Mouse (Mus musculus) urinary bladder, adult 2 months (tissue): Measurements from ENCODE around the gene Nos1ap. TPM values are rescaled to one million over a fixed set of nuclear protein-coding genes. Genes with fewer than 3 reads are reported as not detected.

Experiments used
- DNase-seq: peaks from one replicate; pipeline ENCODE4 v3.0.0; 2022; ENCODE audit warnings: low spot score
- polyA plus RNA-seq: library from polyadenylated mRNA; depleted of rRNA; stranded (reverse); fragments of >200 nt; gene quantifications from 2 replicates; pipeline ENCODE4 v1.2.3, GENCODE M21; 2012; rRNA removed

Gene Nos1ap
- 7.8 and 10.8 TPM in 2 replicates for polyA plus RNA-seq

DNA sequence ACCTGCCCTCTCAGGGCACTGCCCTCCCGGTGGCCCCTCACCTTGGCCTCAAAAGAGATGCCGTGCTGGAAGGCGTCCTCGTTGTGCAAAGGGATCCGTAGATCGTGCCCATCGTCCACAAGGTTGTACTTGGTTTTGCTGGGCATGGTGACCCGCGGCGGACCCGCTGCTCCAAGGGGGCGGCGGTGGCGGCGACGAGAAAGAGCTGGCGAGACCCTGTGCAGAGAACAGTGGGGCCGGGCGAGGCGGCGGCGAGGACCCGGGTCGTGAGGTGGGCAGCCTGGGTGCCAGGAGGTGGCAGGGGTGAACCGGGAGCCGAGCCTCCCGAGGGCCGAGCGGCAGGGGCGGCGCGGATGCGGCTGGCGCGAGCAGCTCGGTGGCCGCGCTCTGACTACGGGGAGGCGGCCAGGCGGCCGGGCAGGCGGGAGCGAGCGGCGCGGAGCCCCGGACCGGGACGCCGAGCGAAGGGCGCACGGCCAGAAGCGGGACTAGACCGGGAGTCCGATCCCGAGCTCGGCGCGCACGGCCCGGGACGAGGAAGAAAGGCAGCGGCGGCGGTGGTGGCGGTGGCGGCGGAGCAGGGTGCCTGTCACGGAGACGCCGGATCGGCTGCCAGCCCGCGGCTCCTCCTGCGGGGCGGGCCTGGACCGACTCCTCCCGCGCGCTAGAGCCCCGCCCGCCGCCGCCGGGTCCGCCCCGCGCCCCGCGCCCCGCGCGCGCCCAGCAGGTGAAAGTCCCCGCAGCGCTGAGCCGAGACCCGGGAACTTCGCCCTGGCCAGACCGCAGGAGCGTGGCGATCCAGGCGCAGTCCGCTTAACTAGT lies at the start of gene Nos1ap:
Nos1ap (minus strand) TSS at position 643 of the 822 bp plus-strand sequence.
- peak; percentile 83 for DNase-seq

DNA sequence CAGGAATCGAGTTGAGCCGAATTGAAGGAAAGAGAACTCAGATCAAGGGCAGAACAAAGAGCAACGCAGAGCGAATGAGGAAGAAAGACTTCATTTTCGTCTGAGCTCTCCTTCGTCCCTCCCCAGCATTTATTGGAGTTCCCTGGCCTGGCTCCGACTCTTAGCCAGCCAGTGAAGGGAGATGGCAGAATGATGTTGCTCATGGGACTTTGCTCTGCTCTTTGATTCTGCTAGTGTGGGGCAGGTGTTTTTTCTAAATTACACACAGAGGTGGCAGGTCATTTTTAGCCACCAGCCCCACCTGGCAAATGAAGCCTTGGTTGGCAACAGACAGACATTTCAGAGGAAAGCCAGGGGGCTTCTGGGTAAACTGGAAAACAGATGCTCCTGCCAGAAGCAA lies 49.3 kb upstream of the Nos1ap start:
- DNase-seq = no peak

DNA sequence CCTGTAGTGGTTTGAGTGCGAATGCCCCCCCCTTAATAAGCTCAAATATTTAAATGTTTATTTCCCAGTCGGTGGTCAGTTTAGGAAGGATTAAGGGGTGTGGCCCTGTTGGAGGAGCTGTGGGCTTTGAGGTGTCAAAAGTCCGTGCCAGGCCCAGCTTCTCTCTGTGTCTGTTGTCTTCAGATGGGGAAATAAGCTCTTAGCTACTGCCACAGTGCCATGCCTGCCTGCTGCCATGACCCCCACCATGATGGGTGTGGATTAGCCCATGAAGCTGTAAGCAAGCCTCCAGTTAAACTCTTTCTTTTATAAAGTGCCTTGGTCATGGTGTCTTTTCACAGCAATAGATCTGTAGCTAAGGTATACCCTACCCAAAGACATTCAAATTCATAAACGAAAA lies 43.2 kb upstream of the Nos1ap start:
- no peak for DNase-seq

DNA sequence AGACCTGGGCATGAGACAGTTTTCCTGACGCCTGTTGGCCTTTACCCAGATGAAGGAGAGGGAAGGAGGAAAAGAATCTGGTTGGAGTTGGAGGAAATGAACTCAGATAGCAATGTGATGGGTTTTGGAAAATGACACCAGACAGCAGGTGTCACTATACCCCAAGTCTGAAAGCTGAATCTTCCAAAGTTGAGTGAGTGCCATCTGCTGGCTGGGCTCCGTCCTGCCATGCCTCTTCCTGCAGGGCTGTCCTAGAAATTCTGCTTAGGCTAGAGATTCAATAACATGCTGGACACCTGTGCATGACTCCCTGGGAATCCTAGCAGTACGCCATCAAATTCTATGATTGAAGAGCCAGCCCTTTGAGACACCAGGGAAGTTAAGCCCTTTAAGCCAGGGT lies 42.7 kb upstream of the Nos1ap start:
- DNase-seq = peak; percentile 43

DNA sequence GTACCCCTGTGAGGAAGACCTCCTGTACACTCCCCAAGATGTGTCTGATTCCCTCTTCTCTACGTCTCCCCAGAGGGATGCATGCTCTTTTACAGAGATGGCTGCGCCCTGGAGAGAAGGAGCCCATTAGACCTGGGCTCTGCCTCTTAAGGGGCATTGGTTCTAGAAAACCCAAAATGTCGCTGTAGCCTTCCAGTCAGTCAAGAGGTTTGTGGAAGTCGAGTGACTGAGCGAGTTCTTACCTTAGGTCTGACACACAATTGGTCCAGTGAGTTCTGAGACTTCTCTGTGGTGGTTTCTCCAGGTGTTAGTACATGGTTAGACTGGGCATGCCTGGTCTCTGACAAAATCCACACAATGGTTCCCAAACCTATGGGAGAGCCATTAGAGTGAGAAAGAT lies 41.9 kb upstream of the Nos1ap start:
- DNase-seq = no peak

DNA sequence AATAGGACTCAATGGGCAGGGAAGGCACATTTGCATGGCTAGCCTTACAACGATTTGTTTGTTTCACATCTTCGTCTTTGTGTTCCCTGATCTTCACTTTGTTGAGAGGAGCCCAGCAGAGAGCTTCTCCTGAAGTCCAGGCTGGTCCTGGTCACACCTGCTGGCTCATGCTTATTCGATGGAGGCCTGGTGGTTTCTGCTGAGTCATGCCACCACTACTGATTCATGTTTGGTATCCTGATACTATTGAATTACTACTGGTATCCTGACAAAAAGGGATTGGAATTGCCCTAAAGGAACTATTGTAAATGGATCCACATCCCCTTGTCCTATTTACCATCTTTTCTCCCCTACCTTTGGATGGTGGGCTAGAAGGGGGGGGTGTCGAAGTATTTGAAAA lies 40.8 kb upstream of the Nos1ap start:
- no peak for DNase-seq

DNA sequence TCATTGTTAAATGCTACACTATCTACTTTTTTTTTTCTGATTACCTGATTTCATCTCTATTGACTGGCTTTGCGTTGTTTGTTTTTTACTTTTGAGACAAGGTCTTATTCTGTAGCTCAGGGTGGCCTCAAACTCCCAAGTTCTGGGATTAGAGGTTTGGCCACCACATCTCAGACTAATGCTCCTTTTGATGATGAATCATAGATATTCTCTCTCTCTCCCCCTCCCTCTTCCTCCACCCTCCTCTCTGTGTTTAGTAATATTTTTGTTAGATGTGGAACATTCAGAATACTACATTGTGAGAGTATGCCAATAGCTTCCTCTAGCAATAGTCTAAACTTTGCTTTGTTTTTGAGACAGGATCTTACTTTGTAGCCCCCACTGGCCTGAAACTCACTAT lies 33.8 kb upstream of the Nos1ap start:
- no peak for DNase-seq

DNA sequence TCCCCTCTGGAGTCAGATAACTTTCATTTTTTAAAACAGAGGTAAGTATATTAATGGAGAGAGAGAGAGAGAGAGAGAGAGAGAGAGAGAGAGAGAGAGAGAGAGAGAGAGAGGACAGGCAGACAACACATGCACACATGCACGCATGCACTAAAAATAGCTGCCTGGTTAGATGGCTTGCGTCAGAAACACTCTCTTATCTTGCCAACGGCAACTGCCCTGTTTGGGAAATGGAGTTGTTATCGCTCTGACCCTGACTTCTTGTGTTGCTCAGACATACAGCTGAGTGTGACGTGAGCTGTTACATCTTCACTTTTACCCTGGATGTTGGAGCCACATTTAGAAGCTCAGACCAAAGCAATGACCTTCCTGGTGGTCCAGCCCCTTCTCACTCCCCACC lies 33.3 kb upstream of the Nos1ap start:
- no peak for DNase-seq

DNA sequence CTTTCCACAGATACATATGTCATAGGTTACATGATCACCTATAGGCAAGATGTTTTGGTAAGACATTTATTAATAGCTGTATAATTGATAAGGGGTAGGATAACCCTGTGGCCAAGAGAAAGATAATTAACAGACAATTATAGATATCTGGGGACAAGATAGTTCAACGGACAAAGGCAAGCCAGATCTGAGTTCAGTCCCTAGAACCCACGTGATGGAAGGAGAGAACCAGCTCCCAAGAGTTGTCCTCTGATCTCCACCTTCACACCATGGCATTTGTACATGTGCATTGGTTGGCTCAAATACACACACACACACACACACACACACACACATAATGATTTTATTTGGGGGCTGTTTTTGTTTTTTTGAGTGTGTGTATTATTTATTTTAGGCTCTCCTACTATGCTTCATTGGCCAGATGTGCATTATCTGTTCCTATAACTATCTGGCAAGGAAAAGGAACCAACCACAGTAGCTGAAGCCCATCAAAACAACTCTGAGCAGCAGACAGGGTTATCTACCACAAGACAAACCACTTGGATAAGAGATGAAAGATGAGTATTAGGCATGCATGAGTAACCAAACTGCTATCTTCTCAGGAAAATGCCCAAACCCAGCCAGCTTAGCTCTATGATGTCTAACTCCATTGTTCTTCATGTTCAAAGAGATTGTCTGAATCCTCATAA lies 30.2 kb upstream of the Nos1ap start:
- DNase-seq = no peak

DNA sequence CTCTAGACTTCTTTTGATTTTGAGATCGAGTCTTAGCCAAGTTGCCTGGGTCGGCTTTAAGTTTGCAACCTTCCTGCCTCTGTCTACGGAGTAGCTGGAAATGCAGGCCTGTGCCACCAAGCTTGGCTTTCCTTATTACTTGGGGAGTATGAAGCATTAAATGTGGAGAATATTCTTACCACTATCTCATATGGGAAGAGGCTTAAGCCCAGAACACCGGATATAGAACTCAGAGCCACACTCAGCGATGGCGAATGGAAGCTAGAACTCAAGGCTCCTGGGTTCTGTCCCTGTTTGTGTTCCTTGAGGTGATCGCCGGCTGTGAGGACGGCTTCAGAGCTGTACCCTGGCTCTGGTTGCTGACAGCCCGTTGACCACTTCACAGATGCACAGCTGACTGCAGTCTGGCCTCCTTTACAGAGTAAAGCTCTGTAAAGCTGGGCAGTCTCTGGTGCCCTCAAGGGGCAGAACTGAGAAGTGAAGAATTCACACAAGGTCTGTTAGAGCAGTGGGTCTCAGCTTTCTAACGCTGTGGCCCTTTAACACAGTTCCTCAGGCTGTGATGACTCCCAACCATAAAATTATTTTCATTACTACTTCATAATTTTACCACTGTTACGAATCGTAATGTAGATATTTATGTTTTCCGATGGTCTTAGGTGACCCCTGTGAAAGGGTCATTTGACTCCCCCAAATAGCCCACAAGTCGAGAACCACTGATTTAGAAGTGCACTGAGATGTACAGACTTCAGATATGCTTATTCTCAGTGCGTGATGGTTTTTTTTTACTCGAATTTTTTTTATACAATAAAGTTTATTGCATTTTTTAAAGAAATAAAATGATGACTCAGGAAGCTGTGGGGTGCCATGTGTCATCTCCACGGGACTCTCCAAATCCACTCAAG lies 23.6 kb upstream of the Nos1ap start:
- no peak for DNase-seq

DNA sequence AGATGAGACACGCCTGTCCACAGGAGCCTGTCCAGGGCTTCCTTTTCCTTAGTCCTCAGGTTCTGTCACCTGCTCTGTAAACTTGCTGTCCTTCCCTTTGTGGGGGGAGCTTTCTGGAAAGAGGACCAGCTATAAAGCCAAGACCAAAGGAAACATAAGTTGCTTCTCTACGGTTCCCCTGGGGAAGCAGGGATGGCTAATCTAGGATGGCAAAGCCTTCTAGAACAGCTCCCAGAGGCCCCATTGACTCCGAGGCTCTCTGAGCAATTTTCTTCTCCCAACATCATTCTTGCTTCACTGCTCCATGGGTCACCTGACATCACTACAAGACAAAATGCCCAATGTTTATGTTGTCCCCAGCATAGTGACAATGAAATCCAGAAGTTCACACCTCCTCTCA lies 22.0 kb upstream of the Nos1ap start:
- no peak for DNase-seq

DNA sequence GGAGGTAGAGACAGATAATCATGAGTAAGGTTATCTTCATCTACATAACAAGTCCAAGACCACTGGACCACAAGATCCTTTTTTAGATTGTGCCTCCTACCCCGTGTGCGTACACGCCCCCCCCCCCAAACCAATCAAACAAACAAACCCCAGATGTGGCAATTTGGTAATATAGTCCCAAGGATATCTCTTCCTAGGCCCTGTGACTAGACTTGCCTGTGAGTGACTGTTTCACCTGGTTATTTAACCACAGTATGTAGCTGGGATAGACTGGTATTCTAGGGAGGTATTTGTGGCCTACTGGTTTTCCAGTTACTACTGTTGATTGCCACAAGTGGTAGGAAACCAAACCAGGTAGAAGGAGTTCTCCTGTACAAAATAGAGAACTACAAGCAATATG lies 21.0 kb upstream of the Nos1ap start:
- no peak for DNase-seq

DNA sequence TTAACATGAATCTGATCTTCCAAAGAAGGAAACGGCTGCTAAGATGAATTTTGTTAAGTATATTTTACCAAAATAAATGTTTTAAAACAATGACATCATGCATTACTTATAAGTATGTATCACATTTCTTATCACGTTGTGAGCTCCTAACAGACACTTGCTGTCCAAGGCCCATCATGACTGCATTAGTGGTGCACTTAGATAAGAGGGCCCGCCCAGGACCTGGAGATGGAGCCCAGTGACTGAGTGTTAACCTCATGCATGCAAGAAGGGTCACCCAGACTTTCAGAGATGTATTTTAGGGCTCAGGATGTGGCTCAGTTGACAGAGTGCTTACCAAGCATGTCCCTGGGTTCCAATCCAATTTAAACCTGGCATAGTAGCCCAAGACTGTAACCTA lies 20.6 kb upstream of the Nos1ap start:
- no peak for DNase-seq

DNA sequence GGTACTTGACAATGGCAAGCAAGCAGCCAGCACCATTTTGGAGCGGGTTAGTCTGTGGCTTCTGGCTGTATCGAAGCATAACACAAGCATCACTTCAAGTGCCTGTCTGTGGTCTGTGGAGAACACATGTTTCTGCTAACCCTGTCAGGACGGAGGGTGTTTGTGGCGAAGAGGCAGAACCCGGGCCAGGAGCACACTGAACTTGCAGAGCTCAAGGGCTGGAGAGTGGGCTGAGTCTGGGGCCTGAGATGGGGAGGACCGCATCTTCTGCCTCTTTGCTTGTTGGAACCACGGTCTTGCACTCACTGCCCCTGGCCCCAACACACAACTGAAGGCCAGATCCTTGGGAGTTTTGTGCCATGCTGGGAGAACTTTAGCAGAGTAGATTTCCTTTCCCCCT lies 20.2 kb upstream of the Nos1ap start:
- no peak for DNase-seq

DNA sequence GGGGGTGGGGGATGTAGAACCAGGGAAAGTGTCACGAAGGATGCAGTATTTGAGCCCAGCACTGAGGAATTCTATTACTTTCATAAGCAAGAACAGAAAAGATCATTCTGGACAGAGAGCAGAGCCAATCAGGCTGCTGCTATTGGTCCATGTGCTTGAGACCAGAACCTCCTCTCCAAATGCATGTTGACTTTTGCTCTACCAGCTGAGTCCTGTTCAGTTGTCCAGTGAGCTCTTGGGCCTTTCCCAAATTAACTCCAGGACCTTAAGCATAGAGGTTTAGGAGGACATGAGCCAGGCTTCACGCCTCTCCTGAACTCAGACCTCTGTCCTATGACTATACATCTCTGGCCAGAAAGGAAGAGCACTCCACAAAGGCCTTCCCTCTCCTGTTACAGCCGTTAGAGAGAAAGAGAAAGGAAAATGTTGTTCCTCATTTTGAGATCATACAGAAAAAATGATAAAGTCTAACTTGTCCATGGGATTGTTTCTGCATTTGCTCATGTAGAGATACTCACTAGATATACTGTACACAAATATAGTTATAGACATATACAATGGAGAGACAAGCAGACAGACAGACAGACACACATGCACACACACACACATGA lies 18.9 kb upstream of the Nos1ap start:
- no peak for DNase-seq

DNA sequence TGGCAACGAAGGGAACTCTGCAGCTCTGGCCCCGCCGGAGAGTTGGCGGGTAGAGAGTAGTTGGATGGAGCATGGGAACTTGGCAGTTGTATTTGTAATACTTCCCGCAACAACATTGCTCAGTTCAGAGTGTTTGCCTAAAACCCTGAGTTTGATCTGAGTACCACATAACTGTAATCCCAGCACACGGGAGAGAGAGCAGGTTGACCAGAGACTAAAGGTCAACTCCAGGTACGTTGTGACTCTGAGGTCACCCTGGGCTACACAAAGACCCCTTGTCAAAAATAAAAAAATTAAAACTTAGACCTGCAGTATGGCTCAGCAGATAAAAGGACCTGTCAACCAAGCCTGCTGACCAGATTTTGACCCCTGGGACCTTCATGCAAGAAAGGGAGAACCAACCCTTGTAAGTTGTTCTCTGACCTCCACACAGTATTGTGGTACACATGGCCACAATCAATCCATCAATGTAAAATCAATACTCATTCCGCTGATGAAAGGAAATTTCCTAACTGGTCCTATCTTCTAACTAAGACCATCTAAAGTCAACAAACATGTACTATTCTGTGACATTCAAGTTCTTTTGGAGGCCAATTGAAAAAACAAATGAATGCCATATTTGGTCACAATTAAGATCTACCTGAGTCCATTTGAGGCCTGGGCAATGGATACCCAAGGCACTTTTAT lies 17.7 kb upstream of the Nos1ap start:
- DNase-seq = no peak

DNA sequence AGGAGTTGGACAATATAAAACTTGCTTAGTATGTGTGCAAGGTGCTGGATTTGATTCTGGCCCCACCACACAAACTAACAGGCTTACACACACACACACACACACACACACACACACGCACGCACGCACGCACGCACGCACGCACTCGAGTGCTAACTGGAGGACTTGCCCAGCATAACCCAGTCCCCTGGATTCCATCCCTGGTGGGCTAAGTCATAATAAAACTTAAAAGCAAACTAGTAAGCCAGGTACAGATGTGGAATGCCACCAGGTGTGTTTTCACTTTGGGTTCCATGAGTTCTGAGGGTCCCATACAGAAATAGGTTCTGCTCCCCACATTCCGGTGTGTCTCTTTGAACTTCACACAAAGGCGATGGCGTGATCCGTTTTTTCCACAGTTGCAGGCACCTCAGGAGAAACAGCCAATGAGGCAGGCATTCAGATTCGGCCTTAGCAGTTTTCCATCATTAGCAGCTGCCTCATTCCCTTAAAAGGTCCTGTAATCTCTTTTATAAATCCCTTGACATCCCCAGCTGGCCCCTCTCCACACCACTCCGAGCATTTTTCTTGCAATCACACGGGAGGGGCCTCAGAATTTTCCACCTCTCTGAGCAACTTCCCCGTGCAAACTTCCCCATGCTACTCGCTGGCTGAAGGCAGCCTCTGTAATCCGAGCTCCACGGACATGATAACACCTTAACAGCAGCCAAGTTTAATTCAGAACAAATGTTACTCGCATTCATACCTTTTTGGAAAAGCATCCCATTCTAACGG lies 15.8 kb upstream of the Nos1ap start:
- no peak for DNase-seq

DNA sequence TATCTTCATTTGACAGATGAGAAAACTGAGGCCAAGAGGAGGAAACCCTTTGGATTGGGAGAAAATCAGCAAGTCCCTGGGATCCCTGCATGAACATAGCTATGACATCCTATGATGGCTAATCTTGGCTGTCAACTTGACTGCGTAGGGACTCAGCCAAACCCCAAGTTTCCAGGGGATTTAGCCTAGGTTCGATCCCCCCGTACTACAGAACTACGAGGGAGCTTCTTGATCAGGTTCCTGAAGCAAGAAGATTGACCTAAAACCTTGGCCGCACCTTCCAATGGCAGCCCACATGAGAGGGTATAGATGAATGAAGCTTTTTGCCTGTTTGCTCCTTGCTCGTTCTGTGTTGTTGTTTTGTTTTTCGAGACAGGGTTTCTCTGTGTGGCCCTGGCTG lies 4.9 kb upstream of the Nos1ap start:
- DNase-seq = no peak

DNA sequence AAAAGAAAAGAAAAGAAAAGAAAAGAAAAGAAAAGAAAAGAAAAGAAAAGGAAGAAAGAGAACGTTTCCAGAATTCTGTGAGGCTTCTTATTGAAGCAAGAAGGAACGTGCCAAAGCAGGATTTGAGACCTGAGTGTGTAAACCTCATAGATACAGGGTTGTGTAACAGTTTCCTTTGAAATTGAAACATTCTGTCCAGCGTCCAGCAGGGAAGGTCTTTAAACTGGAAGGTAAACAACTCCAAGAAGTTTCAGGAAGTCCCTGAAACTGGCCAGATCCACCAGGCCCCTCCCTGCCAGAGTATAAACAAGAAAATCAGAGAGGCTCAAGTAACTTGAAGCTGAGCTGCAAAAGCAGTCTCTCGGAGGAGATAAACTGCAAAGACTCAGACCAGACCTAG lies 870 bp upstream of the Nos1ap start:
- DNase-seq = no peak

DNA sequence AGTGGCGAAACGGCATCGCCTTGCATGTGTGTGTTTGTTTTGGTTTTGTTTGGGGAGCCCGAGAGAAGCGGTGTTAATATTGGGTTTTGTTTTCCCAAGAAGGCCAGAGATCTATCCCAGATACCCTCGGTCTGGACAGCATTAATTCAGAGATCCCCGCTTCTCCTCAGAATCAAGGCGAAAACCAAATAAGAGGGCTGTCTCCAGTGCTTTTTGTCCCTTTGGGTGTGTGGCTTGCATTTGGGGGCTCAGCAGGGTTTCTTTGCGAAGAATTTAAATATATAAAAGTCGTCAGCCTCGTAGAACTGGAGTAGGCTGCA lies 340 bp upstream of the Nos1ap start:
- no peak for DNase-seq

DNA sequence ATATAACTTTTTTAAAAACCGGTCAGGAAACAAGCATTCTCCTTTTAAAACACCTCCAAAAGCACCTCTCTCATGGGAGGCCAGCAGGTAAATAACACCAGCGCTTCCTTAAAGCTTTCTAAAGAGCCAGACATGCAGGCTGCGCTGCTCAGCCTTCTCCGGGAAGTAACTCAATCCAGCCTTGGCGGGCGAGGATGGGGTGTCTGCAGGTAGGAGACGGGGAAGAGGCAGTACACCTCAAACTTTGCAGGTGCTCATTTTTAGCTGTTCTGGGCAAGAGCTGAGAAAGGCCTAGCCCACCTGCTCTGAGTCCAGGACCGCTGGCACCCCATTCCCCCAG lies 812 bp downstream of the Nos1ap start:
- no peak for DNase-seq
